Mouse (Mus musculus): ENCODE measurements around the gene S100a3.
A peak's percentile ranks its signal among the peaks of the same experiment; 100 is the strongest.

S100a3 gene

GRCm38 (mm10) chr3:90555954-90556353, 4.4 kb upstream of the S100a3 start:
- DNase-seq (ENCODE audit: low spot score in 2 of 2): peak; percentile 45 to 58

- no peak for DNase-seq (ENCODE audit: low spot score in 2 of 2)
Observed at GRCm38 (mm10) chr3:90574691-90575090, 14.3 kb downstream of the S100a3 start.

GRCm38 (mm10) chr3:90575320-90575719, 14.9 kb downstream of the S100a3 start:
- DNase-seq (ENCODE audit: low spot score in 2 of 2): no peak

GRCm38 (mm10) chr3:90576351-90577001, 16.1 kb downstream of the S100a3 start:
- no peak for DNase-seq (ENCODE audit: low spot score in 2 of 2)

- DNase-seq (ENCODE audit: low spot score in 2 of 2): no peak
Observed at GRCm38 (mm10) chr3:90579433-90579832, 19.1 kb downstream of the S100a3 start.

GRCm38 (mm10) chr3:90581141-90581540, 20.8 kb downstream of the S100a3 start:
- no peak for DNase-seq (ENCODE audit: low spot score in 2 of 2)

- no peak for DNase-seq (ENCODE audit: low spot score in 2 of 2)
Observed at GRCm38 (mm10) chr3:90582156-90582555, 21.8 kb downstream of the S100a3 start.

GRCm38 (mm10) chr3:90582556-90582955, 22.2 kb downstream of the S100a3 start:
- DNase-seq (ENCODE audit: low spot score in 2 of 2): no peak

GRCm38 (mm10) chr3:90583893-90584292, 23.5 kb downstream of the S100a3 start:
- DNase-seq (ENCODE audit: low spot score in 2 of 2): no peak

- peak; percentile 42 to 61 for DNase-seq (ENCODE audit: low spot score in 2 of 2)
Observed at GRCm38 (mm10) chr3:90585595-90585994, 25.2 kb downstream of the S100a3 start.

- no peak for DNase-seq (ENCODE audit: low spot score in 2 of 2)
Observed at GRCm38 (mm10) chr3:90586016-90586643, 25.8 kb downstream of the S100a3 start.

- no peak for DNase-seq (ENCODE audit: low spot score in 2 of 2)
Observed at GRCm38 (mm10) chr3:90586906-90587305, 26.5 kb downstream of the S100a3 start.

GRCm38 (mm10) chr3:90587361-90588101, 27.2 kb downstream of the S100a3 start:
- peak in 1 of 2 experiments; percentile 61 for DNase-seq (ENCODE audit: low spot score in 2 of 2)

GRCm38 (mm10) chr3:90589390-90589789, 29.0 kb downstream of the S100a3 start:
- no peak for DNase-seq (ENCODE audit: low spot score in 2 of 2)

- no peak for DNase-seq (ENCODE audit: low spot score in 2 of 2)
Observed at GRCm38 (mm10) chr3:90589947-90590346, 29.6 kb downstream of the S100a3 start, which contains the start of gene S100a2. S100a2 (plus strand) TSS chr3:90590247.

- DNase-seq (ENCODE audit: low spot score in 2 of 2): no peak
Observed at GRCm38 (mm10) chr3:90594466-90594865, 34.1 kb downstream of the S100a3 start.

- DNase-seq (ENCODE audit: low spot score in 2 of 2): no peak
Observed at GRCm38 (mm10) chr3:90595556-90595955, 35.2 kb downstream of the S100a3 start.

GRCm38 (mm10) chr3:90596810-90597209, 36.4 kb downstream of the S100a3 start:
- no peak for DNase-seq (ENCODE audit: low spot score in 2 of 2)

GRCm38 (mm10) chr3:90597736-90598135, 37.4 kb downstream of the S100a3 start:
- DNase-seq (ENCODE audit: low spot score in 2 of 2): no peak

GRCm38 (mm10) chr3:90598212-90598611, 37.8 kb downstream of the S100a3 start:
- DNase-seq (ENCODE audit: low spot score in 2 of 2): no peak

- DNase-seq (ENCODE audit: low spot score in 2 of 2): no peak
Observed at GRCm38 (mm10) chr3:90599401-90599800, 39.0 kb downstream of the S100a3 start.

- DNase-seq (ENCODE audit: low spot score in 2 of 2): no peak
Observed at GRCm38 (mm10) chr3:90600036-90600435, 39.7 kb downstream of the S100a3 start.
